Mouse (Mus musculus): ENCODE measurements around the gene Gls2.
"Not testable (repeated sequence)": the region's sequence is repeated elsewhere in the genome, so short reads cannot be mapped to it uniquely, and the experiment has no call there.

Gls2 gene

DNA sequence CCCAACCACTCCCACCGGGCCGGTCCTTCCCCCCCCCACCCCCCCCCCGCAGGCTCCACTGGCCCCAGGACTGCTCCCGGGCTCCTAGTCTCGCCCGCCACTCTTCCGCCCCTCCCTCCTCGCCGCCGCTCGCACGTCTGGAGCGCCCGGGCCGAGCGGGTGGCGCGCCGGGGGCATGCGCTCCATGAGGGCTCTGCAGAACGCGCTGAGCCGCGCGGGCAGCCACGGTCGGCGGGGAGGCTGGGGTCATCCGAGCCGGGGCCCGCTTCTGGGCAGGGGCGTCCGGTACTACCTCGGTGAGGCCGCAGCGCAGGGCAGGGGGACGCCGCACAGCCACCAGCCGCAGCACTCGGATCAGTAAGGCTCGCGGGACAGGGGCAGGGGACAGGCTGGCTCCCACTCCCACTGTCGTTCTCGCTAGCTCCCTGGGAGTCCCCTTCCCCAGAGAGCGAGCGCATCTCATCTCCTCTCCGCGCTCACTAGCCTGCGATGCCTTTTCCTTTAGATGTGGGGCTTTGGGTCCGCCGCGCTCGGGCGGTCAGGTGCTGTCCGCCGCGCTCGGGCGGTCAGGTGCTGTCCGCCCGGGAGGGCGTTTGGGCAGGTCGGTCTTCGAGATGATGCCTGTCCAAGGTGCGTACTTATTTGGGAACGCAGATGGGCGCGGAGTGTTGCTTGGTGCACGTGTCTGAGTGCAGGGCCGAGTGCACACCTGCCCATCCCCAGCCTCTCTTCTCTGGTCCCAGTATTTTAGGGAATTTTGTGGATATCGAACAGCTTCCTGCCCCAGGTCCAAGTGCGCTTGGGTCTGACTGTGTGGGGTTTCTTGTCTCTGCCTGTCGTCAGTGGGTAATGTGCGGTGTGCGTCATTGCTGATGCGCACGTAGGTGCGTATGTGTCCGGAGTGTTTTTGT lies 549 bp downstream of the Gls2 start:
- DNase-seq (ENCODE audit: low spot score in 2 of 2), result peak in 1 of 2 experiments; percentile 36

DNA sequence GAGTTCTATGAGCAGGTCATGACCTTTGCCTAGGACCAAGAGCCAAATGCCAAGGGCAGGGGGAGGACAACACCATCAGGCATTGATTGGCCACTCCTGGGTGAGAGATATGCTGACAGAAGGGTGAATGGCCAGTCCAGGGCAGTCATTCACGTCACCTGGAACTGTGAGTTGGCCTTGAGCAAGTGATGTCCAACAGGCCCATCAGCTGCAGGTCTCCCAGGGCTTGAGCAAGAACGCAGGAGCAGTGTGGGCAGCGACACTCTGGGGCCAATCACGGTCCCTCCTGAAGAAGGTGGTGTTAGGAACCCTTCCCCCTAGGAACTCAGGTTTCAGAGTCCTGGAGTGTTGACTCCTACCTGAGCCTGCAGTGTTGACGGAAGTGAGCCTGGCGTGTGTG lies 7.6 kb downstream of the Gls2 start:
- DNase-seq (ENCODE audit: low spot score in 2 of 2), result no peak

DNA sequence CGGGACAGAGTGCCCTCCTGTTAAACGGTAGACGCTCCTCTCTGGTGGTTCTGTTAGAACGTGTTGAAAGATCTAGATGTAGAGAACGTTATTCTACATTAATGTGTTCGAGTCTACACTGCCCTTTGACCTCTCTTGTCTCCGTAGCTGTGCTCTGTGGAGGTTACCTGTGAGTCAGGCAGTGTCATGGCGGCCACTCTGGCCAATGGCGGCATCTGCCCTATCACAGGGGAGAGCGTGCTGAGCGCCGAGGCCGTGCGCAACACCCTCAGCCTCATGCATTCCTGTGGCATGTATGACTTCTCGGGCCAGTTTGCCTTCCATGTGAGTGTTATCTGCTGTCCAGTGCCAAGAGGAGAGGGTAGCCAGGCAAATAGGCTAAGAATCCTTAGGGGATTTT lies 10.7 kb downstream of the Gls2 start:
- DNase-seq (ENCODE audit: low spot score in 2 of 2), result no peak

DNA sequence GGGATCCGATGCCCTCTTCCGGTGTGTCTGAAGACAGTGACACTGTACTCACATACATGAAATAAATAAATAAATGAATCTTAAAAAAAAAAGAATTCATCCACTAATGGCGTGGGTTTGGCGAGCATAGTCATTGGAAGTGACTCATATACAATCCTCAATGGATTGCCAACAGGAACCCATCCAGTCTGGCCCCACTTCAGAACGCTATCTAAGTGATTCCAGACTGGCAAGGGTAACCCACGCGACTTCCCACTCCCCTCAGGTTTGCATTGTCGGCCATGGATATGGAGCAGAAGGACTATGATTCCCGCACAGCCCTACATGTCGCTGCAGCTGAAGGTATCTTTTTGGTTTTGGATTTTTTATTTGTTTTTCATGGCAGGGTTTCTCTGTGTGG lies 14.1 kb downstream of the Gls2 start:
- DNase-seq (ENCODE audit: low spot score in 2 of 2), result no peak

DNA sequence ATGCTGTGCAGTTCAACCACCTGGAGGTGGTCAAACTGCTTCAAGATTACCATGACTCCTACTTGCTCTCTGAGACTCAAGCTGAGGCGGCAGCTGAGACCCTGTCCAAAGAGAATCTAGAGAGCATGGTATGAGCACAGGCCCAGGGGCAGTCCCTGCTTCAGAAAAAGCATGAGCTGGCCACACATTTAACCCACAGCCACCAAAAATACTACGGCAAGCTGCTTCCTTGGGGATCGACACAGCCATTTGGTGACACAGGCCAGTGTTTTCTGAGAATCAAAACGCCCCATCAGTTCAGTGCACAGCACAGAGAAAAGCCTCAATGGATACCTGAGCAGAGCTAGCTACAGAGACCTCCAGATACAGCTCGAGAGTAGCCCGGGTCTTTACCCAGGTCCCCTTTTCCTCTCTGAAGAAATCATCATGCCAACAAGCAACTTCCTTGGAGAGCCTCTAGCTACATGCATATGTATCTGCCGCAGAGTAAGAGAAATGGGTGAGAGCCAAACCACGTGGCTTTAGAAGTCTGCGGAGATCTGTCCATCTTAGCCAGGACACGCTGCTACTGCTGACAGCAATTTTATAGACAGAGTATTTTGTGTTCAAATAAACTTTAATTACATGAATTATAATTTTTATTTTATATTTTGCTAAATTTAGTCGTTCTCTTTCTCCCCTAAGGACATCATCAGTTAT lies 15.2 kb downstream of the Gls2 start:
- no peak for DNase-seq (ENCODE audit: low spot score in 2 of 2)

DNA sequence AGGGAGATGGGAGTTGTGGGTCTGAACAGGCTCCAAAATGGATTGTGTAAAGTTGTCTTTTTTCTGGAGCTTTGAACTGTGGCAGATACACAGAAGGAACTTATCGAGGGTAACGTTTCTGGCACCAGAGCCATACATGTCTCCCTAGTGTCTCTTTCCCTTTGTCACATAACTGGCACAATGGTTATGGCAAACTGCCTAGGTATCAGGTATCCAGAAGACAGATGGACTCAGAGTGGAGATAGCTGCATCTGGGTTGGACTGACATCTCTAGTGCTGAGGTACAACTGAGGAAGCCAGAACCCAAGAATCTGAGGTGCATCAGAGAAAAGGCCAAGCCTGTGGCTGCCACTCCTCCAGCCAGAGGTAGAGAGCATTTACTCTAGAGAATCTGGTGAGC lies 15.9 kb downstream of the Gls2 start:
- no peak for DNase-seq (ENCODE audit: low spot score in 2 of 2)

DNA sequence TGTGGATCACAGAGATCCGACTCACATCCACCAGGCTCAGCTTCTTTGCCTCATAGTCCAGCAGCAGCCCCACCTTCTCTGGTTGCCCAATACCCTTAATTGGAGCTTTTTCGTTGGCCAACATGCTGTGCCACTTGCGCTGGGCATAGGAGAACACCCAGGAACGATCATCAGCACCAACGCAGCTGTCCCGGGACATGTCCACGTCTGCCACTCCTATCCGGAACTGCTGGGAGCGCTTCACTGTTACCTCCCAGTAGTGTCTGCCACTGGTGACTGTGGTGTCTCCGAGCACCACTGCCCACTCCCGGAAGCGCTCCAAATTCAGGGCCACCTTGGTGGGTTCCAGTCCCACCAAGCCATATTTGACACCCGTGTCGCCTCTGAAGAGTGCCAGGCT lies 16.7 kb downstream of the Gls2 start:
- DNase-seq (ENCODE audit: low spot score in 2 of 2), result no peak

DNA sequence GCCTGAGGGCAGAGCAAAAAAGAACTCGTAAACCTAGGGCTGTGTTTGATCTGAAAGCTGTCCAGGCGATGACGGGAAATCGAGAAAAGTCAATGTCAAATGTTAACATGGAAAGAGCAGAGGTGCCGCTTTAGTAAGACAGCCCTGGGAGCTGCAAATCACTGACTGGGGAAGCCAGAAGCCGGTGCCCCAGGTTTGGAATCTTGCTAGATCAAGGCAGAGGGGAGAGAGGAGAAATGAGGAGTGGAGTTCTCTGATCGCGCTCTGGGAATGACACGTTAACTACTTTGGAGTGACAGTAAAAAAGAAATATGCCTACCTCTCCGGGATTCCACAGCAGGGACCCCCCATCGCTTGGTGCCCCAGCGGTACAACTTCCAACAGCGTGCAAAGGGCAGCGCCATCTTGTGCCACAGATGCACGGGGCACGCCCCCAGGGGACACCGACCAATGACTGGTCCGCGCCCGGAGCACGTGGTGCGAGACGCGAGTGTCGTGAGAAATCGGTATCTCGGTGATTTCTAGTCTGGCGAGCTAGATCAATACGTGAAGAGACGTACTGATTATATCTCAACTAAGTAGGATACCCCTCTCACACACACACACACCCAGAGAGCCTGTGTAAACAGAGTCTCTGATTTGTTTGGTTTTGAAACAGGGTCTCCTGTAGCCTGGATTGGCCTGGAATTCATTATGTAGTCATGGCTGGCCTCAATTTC lies 17.3 kb downstream of the Gls2 start, which contains the start of gene Spryd4:
Gene Spryd4, minus strand, starts transcription at position 418 of the 719 bp plus-strand sequence.
- peak; percentile 86 to 88 for DNase-seq (ENCODE audit: low spot score in 2 of 2)

DNA sequence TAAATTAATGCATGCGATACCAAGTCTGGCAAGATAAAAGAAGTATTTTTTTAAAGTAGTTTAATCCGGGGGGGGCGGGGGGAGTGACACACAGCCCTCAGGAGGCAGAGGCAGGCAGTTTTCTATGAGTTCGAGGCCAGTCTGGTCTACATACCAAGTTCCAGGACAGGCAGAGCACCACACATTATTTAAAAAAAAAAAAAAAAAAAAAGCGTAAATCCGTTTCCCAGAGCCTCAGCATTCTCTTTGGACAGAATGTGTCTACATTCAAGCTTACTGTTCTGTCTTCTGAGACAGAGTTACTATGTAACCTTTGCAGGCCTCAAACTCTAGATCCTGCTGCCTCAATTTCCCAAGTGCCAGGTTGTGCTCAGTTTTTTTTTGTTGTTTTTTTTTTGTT lies 17.9 kb downstream of the Gls2 start:
- DNase-seq (ENCODE audit: low spot score in 2 of 2), result no peak

DNA sequence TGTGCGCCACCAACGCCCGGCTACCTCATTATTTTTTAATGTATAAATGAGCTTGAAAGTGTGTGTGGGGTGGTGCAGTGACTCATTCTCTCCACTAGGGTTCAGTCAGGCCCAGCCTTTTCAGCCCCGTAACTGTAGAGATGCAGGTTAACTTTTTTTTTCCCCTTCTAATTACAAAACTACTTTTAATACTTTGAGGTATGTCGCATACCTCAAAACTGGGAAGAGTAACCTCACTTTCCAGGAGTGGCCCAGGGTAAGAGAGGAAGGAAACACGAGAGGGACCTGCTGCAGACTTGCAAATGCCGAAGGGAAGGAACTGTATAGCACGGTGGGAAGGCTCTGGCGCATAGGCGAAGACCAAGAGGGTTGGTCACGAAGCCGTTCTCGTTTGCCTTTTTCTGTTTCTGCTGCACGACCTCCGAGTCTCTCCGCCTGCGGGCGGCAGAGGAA lies 18.6 kb downstream of the Gls2 start:
- DNase-seq (ENCODE audit: low spot score in 2 of 2), result peak in 1 of 2 experiments; percentile 44

DNA sequence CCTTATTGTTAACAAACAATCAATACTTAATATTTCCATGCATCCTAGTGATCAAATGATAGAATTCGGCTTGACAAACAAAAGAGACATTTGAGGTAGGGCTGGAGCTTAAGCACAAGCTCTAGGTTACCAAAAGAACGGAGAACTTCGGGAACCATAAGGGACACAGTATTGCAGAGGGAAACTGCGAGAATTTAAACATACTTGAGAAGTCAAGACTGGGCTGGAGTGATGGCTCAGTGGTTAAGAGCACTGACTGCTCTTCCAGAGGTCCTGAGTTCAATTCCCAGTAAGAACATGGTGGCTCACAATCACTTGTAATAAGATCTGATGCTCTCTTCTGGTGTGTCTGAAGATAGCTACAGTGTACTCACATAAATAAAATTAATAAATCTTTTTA lies 19.9 kb downstream of the Gls2 start:
- not testable (repeated sequence) for DNase-seq (ENCODE audit: low spot score in 2 of 2)

DNA sequence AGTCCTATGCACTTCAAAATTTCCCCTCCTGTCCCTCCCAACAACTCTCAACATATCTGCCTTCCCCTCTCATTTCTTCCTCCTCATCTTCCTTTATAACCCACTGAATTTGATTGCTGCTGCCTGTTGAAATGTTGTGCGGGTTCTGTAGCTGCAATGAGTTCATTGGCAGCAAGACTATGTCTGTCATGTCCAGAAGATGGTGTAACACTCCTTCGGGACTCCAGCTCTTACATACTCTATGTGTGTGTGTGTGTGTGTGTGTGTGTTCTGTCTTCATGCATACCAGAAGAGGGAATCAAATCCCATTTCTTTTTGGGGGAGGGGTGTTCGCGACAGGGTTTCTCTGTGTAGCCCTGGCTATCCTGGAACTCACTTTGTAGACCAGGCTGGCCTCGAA lies 20.7 kb downstream of the Gls2 start:
- no peak for DNase-seq (ENCODE audit: low spot score in 2 of 2)

DNA sequence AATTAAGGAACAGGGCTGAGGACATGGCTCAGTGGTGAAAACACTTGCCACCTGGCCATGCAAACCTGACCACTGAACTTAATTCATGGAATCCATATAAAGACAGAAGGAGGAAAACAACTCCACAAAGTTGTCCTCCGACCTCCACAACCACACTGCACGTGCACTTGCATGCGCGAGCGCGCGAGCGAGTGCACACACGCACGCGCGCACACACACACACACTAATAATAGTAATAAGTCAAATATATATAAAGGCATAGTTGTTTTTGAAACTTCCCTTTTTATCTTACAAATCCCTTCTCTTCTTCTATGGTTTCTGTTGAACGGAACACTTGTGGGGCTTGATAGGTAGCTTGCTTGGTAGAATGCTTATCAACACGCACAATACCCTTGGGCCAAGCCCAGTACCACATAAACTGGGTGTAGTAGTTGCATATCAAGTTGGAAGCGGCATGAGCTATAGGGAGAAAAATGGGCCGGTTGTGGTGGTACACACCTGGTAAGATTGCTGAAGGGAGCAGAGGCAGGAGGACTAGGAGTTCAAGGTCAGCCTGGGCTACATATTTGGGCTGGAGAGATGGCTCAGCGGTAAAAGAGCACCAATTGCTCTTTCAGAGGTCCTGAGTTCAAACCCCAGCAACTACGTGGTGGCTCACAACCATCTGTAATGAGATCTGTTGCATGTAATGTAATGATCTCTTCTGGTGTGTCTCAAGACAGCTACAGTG lies 24.3 kb downstream of the Gls2 start:
- no peak for DNase-seq (ENCODE audit: low spot score in 2 of 2)

DNA sequence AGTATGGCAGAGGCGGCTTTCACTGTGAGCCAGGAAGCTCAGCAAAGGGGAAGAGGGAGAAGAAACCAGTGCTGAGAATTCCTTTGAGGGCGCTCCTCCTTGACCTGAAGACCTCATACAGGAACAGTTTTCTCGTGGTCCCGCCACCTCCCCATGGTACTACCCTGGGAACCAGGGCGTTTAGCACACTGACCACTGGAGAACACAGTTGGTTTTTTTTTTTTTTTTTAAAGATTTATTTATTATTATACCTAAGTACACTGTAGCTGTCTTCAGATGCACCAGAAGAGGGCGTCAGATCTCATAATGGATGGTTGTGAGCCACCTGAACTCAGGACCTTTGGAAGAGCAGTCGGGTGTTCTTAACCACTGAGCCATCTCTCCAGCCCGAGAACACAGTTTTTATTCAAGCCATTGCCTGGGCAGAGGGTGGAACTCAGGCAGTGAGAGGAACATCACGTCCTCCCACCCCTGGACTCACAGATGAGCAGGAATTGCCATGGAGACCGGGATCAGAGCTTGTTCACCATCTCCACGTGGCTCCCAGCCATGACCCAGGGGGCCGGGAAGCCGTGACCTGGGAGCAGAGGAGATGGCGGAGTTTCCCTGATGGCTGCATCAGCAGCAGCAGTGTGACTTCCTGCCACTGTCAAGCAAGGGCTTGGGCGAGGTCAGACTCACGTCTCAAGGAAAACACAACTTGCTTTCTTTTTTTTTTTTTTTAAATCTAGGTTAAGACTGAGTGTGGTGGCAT lies 27.5 kb downstream of the Gls2 start:
- DNase-seq (ENCODE audit: low spot score in 2 of 2), result no peak

DNA sequence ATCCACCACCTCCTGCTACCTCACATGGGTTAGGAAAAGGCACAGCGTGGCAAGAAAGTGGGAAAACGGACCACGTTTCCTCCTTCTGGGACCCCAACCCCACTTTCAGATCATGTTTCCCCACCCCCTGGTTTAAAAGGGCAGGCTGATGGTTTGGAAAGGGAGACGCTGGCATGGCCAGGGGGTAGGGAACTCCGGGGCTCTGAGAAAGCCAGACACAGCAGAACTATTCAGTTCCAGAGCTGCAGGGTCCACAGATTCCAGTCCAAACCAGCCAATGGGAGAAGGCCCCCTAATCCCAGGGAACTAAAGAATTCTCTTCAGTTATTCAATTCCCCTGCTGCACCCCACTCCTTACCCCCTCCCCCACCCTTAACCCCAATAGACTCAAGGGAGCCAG lies 30.8 kb downstream of the Gls2 start:
- no peak for DNase-seq (ENCODE audit: low spot score in 2 of 2)

DNA sequence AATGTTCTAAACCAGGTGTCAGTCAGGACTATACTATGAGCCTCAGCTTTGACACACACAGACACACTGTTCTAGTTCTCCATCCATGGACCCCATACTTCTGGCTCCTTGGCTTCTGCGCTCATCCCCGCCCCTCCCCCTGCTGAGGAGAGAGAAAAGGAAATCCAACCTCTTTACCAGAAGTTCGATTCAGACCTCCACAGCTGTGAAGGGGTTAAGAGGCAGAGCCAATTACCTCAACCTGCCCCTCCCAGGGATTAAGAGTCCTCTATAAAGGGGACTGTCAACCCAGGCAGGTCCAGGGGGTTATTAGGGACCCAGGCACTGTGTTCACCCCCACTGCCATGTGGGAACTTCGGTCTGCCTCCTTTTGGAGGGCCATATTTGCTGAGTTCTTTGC lies 31.3 kb downstream of the Gls2 start, which contains the start of gene Mip:
Gene Mip, plus strand, starts transcription at position 301 of the 400 bp plus-strand sequence.
- DNase-seq (ENCODE audit: low spot score in 2 of 2), result no peak

DNA sequence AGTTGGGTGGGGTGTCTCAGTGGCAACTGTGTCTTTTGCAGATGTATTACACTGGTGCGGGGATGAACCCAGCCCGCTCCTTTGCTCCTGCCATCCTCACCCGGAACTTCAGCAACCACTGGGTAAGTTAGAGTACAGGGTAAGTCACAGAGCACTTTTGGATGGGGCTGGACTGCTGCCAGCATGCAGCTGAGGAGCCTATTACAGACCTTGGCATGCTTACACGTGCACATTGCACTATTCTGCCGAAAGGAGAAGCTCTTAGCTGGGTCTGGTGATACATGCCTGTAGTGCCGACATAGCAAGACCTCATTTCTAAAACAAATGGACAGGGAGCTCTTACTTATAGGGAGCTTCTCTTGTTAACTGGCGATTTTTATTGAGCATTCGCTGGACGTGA lies 33.3 kb downstream of the Gls2 start:
- no peak for DNase-seq (ENCODE audit: low spot score in 2 of 2)

DNA sequence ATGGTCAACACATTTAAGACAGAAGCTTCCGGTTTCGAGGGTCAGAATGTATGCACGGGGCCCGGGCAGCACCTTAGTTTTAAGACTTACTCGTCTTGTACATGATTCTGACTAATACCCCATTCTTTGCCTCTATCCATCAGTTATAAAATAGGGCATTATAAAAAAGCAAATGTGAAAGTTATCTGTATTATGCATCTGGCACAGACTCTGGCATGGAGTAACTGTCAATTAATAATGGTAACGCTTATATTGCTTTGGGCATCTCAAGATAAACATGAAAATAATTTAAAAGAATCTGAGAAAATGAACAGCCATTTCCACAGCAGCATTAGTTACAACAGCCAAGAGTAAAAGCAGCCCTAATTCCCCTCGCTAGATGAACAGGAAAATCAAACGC lies 33.8 kb downstream of the Gls2 start:
- no peak for DNase-seq (ENCODE audit: low spot score in 2 of 2)

DNA sequence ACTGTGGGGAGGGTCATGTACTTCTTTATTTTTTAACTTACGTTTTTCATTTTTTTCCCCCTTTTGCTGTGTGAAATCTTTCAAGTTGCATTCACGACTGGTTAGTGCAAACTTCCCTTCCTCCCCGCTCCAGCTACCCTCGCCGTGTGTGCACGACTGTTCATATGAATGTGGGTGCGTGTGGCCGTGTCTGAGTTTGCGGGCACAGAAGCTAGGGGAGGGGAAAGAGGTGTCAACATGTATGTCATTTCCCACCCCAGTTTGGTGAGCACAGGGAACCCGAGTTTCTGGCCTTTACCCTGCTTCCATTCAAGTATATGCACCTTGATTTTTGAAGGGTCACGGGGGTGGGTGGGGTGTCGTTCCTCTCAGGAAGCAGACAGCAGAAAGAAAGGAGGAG lies 36.3 kb downstream of the Gls2 start:
- DNase-seq (ENCODE audit: low spot score in 2 of 2), result no peak

DNA sequence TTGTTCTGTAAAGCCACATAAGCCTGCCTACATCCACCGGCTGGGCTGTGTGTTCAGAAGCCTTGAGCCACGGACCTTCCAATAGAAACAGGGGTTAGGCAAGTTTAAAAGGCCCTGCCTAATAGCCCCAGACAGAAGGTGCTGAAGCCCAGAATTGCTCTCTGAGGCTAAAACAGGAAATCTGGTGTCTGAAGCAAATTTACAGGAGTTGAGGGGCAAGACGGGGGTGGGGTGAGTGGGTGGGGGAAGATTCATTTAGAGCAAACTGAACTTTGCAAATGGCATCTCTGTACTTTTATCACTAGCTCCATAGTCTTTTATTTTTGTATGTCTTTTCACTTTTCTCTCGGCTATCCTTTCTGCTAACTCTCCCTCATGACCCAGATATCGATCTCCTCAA lies 36.9 kb downstream of the Gls2 start:
- DNase-seq (ENCODE audit: low spot score in 2 of 2), result no peak
